Mouse (Mus musculus): ENCODE measurements around the gene Mamstr.

DNA sequence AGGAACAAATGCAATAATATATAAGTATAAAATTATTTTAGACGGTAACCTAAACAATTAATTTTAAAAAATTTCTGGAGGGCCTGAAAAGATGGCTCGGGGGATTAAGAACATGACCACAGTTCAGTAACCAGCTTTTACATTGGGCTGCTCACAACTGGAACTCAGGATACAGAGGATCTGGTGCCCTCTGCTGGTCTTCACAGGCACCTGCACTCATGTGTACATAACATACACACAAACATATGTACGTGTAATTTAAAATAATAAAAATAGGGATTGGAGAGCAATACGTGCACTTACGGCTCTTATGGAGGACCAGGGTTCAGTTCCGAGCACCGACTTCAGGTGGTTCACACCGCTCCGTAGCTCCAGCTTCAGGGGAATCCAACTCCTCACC, 29.1 kb downstream of the Mamstr start:
- TF ChIP-seq CTCF (IDR thresholded peaks at IDR 0.05; ENCODE audit: low read depth) (peak; percentile 8; the same call in 1 of the 2 replicates), EP300 (IDR thresholded peaks at IDR 0.05; ENCODE audit: low read depth) (no peak)

All from heart, postnatal 0 days (tissue).